Mouse (Mus musculus) monocyte, adult 5-6 weeks (primary cell): ENCODE measurements at regions not wholly inside any gene's neighbourhood (a gene's known extent, or its start where the extent isn't known, plus 50 kb on each side); places are given as distances from the start of the nearest gene placed in this dataset.

Experiments used
- ATAC-seq: fragments of 153-309, 156-312 bp; replicated peaks from 2 replicates; pipeline ENCODE4 v1.8.0; 2017; ENCODE audit warnings: mild to moderate bottlenecking; ENCODE audit not compliant: low TSS enrichment, insufficient number of reproducible peaks, severe bottlenecking, poor library complexity, low FRiP score

GRCm38 (mm10) chr11:19073265-19073664 lies 54.5 kb upstream of the Meis1 start:
- ATAC-seq, result no peak

DNA sequence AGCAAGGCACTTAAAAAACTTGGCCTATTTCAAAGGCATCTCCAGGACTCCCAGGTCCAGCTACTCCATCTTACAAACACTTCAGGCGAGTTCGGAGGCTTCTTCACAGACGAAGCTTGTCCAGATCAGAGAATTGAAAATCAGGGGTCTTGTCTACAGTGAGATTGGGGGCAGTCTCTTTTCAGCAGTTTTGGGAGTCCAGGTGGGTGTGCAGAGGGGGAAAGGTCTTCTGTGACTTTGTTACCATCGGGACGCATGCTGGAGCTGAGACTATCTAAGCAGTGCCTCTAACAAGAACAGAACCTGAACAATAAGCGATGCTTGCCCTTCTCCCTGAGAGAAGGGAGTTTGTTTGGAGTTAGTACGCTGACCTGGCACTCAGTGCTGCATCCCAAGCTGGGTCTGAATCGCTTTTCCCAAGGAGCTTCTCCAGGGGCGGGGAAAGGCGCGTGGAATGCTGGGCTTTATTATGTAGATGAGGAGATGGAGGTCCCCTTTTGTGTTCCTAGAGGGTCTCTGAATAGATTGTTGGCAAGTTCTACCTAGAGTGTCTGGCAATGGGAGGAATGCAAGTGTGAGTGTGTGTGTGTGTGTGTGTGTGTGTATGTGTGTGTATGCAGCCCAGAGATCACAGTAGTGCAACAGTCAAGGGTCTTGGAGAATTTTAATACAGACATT lies 55.2 kb upstream of the Meis1 start:
- ATAC-seq, result no peak

GRCm38 (mm10) chr11:19091101-19091857 lies 72.5 kb upstream of the Meis1 start:
- no peak for ATAC-seq

DNA sequence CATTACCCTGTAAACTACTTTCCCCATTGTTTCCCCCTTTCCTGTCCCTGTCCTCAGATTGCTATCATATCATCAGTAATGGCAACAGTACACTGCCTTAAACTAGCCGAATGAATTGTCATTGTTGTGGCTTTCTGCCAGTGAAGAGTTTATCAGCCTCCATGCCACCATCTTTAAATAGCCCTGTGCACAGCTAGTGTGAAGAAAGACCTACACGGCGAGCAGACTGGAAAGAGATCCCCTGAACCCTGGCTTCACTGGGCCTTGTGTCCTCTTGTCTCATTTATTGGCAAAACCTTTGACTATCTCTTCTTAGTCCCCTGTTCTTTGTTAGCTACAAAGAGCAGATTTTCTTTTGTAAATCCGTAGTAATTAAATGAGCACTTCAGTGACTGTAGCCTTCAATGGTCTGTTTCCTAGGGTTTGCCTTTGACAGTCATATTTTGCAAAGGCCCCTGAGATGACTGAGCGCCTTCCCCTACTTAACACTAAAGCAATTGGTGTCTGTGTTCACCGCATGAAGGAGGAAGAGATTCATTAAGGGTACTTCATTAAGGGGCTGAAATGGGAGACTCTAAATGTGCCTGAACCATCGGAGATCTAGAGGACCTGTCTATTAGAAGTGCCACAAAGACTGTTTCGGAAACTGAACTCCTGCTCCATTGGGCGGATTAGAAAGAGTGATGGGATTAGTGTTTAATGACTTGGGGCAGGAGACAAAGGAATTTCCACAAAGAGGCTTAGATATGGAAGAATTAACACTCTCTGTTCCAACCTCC lies 74.4 kb upstream of the Meis1 start:
- no peak for ATAC-seq

DNA sequence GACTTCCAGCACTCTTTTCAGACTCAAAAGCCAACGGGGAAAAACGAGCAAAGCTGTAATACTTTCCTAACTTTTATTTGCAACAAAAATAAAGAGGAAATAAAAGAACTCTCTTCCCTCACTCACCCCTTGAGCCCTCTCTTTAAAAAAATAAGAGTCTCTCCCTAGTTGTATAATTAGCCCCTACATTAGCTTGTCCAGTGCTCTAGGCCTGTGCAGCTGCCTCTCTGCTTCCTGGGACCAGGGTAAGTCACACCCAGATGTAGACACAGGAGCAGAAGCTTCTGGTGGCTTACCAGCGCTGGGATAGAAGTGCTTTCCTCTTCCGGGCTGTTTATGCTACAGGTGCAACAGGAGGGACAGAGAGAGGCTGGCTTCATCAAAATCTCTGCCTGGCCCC lies 75.0 kb upstream of the Meis1 start:
- no peak for ATAC-seq

DNA sequence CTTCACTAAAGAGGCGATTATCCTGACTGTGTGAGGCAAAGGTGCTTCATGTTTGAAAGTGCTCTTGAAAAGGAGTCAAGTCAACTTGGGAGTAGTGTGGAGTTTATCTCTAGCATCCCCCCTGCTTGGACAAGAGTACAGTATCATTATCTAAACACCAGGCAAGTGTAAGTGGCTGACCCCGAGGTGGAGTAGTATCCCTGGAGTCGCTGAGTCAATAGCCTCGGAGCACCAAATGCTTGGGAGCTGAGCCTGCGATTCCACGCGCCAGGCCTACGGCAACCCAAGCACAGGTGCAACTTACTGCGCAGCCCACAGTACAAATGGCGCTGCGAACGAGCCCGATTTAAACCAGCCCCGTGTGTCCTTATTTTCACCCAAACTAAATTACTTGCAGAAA lies 75.4 kb upstream of the Meis1 start:
- no peak for ATAC-seq

DNA sequence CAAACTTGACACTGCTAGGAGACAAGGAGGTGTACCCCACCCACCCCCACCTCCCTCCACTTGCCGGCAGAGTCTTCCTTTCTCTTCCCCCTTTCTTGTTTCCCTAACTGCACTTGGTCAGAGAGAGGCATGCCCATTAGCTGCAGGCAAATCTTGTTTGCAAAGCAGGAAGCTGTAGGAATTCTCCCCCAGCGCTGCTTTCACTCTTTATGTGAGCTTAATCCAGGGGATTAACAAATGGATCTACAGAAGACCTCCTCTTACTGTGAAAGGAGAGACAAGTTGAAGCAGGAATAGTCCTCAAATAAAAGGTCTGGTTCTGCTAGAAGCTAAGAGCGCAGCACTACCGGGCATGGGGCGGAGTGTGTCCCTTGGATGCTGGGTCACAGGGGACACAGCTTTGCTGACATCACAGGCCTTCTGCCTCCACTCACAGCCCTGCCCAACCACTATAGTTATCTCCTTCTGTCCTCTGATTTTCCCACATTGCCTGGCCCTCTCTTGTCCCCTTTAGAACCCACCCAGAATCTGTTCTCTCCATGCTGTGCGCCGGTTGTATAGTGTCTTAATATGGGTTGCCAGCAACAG lies 84.3 kb upstream of the Meis1 start:
- no peak for ATAC-seq

- no peak for ATAC-seq
These were observed 88.4 kb upstream of the Meis1 start for GRCm38 (mm10) chr11:19107180-19107579.

DNA sequence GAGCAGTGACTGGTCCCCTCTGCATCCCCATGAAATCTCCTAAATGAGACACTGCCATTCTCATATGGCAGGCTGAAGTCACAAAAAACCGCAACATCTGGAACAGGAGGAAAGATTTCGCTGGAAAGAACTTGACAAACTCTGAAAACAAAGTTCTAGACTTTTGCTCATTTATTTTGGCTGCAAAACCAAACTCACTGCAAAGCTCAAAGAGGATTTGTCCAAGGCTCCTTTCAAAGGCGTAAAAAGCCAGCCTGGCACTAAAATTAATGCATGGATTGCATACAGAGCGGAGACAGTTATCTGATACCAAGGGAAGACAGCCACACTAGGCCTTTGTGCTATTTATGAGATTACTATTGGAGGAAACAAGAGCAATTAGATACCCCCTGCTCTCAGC lies 90.3 kb upstream of the Meis1 start:
- no peak for ATAC-seq

GRCm38 (mm10) chr11:19111916-19112575 lies 93.3 kb upstream of the Meis1 start:
- ATAC-seq, result no peak

GRCm38 (mm10) chr11:19117121-19117520 lies 98.3 kb upstream of the Meis1 start:
- ATAC-seq, result no peak

GRCm38 (mm10) chr11:19118258-19118657 lies 99.5 kb upstream of the Meis1 start:
- no peak for ATAC-seq

- no peak for ATAC-seq
These were observed 101.4 kb upstream of the Meis1 start for GRCm38 (mm10) chr11:19119927-19120827.

- ATAC-seq, result no peak
These were observed 102.1 kb upstream of the Meis1 start for GRCm38 (mm10) chr11:19120871-19121270.

- no peak for ATAC-seq
These were observed 116.7 kb upstream of the Meis1 start for GRCm38 (mm10) chr11:19135375-19136050.

DNA sequence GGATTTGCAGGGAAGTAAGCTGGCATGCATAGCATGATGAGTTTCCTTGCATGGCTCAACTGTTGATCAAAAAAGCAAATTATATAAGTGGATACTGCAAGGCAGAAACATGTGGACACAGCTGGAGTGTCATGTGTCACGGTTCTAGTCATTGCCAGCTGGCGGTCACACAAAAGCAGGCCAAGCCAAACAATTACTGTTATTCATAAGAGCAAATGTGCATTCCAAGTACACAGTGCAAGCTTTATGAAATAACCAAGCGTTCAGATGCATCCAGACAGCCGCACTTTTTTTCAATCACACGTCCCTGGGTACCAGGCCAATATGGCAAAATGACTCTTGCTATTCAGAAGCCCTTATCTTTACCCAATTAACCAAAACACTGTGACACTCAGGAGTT lies 119.6 kb upstream of the Meis1 start:
- no peak for ATAC-seq

- ATAC-seq, result no peak
These were observed 120.0 kb upstream of the Meis1 start for GRCm38 (mm10) chr11:19138831-19139230.
